Mouse (Mus musculus): ENCODE measurements around the gene Itgav. TPM values are rescaled to one million over a fixed set of nuclear protein-coding genes. Genes with fewer than 3 reads are reported as not detected.

Gene Itgav
- total and polyA plus RNA-seq, 3 experiments = 6.5 to 7.2 TPM; not detected in 1

- no peak overlapping the region for H3K9ac ChIP-seq (ENCODE audit: control insufficient read depth, low read depth, low read length, poor library complexity, severe bottlenecking)
- H3K9me3 ChIP-seq (replicated peaks; ENCODE audit: insufficient read depth, low read length) = no peaks in the 10 kb centered on the region
- H3K4me1 ChIP-seq (ENCODE audit: control insufficient read depth in 1 of 2, insufficient read depth in 2 of 2, low read length in 2 of 2) = peaks cover 2 to 7% of the 10 kb centered on the region in 2 experiments; a peak in 3 of 4 replicates
- no peak overlapping the region for H3K4me3 ChIP-seq (ENCODE audit: control insufficient read depth in 1 of 2, insufficient read depth in 1 of 2, low read depth in 2 of 2, low read length in 2 of 2)
- peaks cover 0 to 2% of the 10 kb centered on the region in 2 experiments; a peak in 2 of 4 replicates for H3K27me3 ChIP-seq (ENCODE audit: control insufficient read depth in 1 of 2, insufficient read depth in 2 of 2, low read length in 2 of 2)
- H3K27ac ChIP-seq (ENCODE audit: control insufficient read depth, low read depth, low read length) = no peak overlapping the region
- no peak for TF ChIP-seq MYB (IDR thresholded peaks at IDR 0.05; ENCODE audit: low read depth, low read length)
- TF ChIP-seq NRF1 (IDR thresholded peaks at IDR 0.05; ENCODE audit: insufficient read depth, low read depth, low read length, poor library complexity, severe bottlenecking) = no peak
- TF ChIP-seq GATA1 (IDR thresholded peaks at IDR 0.05; ENCODE audit: low read depth, low read length) = no peak
- TF ChIP-seq KAT2A (conservative IDR thresholded peaks at IDR 0.05; ENCODE audit: low read depth, low read length) = no peak
- no peak for TF ChIP-seq RCOR1 (IDR thresholded peaks at IDR 0.05; ENCODE audit: low read depth, low read length)
- TF ChIP-seq MEF2A (IDR thresholded peaks at IDR 0.05; ENCODE audit: extremely low read depth, insufficient replicate concordance, low read depth, low read length, poor library complexity, severe bottlenecking) = no peak
- TF ChIP-seq ETS1 (IDR thresholded peaks at IDR 0.05; ENCODE audit: low read depth, low read length) = no peak
- no peak for TF ChIP-seq MAZ (IDR thresholded peaks at IDR 0.05; ENCODE audit: low read depth, low read length)
- TF ChIP-seq POLR2AphosphoS5 (IDR thresholded peaks at IDR 0.05; ENCODE audit: borderline replicate concordance, low read depth, low read length) = no peak
- TF ChIP-seq SIN3A (IDR thresholded peaks at IDR 0.05; ENCODE audit: low read length) = no peak
- TF ChIP-seq JUND (IDR thresholded peaks at IDR 0.05; ENCODE audit: low read depth, low read length) = no peak
- TF ChIP-seq EP300 (IDR thresholded peaks at IDR 0.05; ENCODE audit: low read depth in 1 of 2, low read length in 2 of 2) = no peak
- no peak for TF ChIP-seq USF2 (IDR thresholded peaks at IDR 0.05; ENCODE audit: borderline replicate concordance in 1 of 2, insufficient read depth in 1 of 2, low read depth in 1 of 2, low read length in 2 of 2)
- TF ChIP-seq ZNF384 (IDR thresholded peaks at IDR 0.05; ENCODE audit: low read depth, low read length) = no peak
- no peak for TF ChIP-seq TCF12 (IDR thresholded peaks at IDR 0.05; ENCODE audit: low read depth, low read length)
- TF ChIP-seq ELF1 (IDR thresholded peaks at IDR 0.05; ENCODE audit: low read depth, low read length) = no peak
- H3K36me3 ChIP-seq (ENCODE audit: control insufficient read depth in 1 of 2, insufficient read depth in 2 of 2, low read length in 2 of 2) = peaks cover 0 to 6% of the 10 kb centered on the region in 2 experiments; a peak in 2 of 4 replicates
- no peak for DNase-seq (ENCODE audit: low read depth, low spot score)
- no peaks in the 10 kb centered on the region for H3K79me2 ChIP-seq (ENCODE audit: control insufficient read depth, insufficient read depth, low read length, poor library complexity)
These were observed 18.5 kb upstream of the Itgav start for GRCm38 (mm10) chr2:83705580-83706158.

GRCm38 (mm10) chr2:83709896-83710524 is 14.2 kb upstream of the Itgav start:
- Histone ChIP-seq H3K9me3 (replicated peaks; ENCODE audit: insufficient read depth, low read length) (no peaks in the 10 kb centered on the region), H3K27ac (ENCODE audit: control insufficient read depth, low read depth, low read length) (no peak overlapping the region), H3K27me3 (ENCODE audit: control insufficient read depth in 1 of 2, insufficient read depth in 2 of 2, low read length in 2 of 2) (peaks cover 2% of the 10 kb centered on the region in 2 experiments; a peak in 3 of 4 replicates), H3K36me3 (ENCODE audit: control insufficient read depth in 1 of 2, insufficient read depth in 2 of 2, low read length in 2 of 2) (no peaks in the 10 kb centered on the region; a peak in 1 of 4 replicates), H3K4me3 (ENCODE audit: control insufficient read depth in 1 of 2, insufficient read depth in 1 of 2, low read depth in 2 of 2, low read length in 2 of 2) (no peak overlapping the region), H3K79me2 (ENCODE audit: control insufficient read depth, insufficient read depth, low read length, poor library complexity) (no peaks in the 10 kb centered on the region), H3K4me1 (ENCODE audit: control insufficient read depth in 1 of 2, insufficient read depth in 2 of 2, low read length in 2 of 2) (no peaks in the 10 kb centered on the region), H3K9ac (ENCODE audit: control insufficient read depth, low read depth, low read length, poor library complexity, severe bottlenecking) (no peak overlapping the region)
- no peak for TF ChIP-seq GATA1 (IDR thresholded peaks at IDR 0.05; ENCODE audit: low read depth, low read length)
- no peak for TF ChIP-seq UBTF (IDR thresholded peaks at IDR 0.05; ENCODE audit: borderline replicate concordance, insufficient read depth, low read depth, low read length)
- TF ChIP-seq RAD21 (IDR thresholded peaks at IDR 0.05; ENCODE audit: low read depth, low read length) = no peak
- TF ChIP-seq KAT2A (conservative IDR thresholded peaks at IDR 0.05; ENCODE audit: low read depth, low read length) = no peak
- DNase-seq (ENCODE audit: low read depth, low spot score) = no peak
